Mouse (Mus musculus) erythroblast, embryonic 14.5 days (primary cell): ENCODE measurements around the gene Shld2.

Source experiments
- GATA1 ChIP-seq: IDR thresholded peaks from 2 replicates; pipeline ENCODE4 v1.6.1; 2012; ENCODE audit warnings: low read length, inconsistent platforms, mixed read lengths
- TAL1 ChIP-seq: IDR thresholded peaks from 3 replicates; pipeline ENCODE4 v1.6.1; 2012; ENCODE audit warnings: low read length, inconsistent platforms, mixed read lengths

DNA sequence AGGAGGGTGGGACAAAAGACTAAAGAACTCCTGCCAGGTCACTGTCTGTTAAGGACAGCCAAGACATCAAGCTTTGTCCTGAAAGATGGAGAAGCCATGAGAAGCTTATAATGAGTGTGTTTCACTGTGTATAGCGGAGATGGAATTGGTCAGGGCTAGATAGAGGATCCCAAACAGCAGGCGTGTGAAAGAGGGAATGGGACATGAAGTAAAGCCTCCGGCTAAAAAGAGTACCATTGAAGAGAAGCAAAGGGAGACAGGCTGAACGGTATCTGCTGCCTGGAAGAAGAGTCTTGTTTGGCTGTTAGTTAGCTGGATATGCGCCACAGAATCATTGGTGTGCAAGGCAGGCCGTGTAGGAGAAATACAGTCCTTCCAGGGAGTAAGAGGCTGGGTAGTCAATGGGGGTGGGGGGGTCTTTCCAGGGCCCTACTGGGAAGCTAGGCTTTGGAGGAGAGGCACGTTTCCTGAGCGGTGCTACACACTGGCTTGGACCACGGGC, 20.4 kb upstream of the Shld2 start:
- TF ChIP-seq TAL1: no peak
- no peak for TF ChIP-seq GATA1
